Mouse (Mus musculus) heart, postnatal 36 days (tissue): ENCODE results near the gene Slc15a3. TPM values are rescaled to one million over a fixed set of nuclear protein-coding genes. Genes with fewer than 3 reads are reported as not detected.
A peak's percentile ranks its signal among the peaks of the same experiment; 100 is the strongest.

ENCODE experiments used
- DNase-seq, 2 experiments: peaks; one replicate each; pipeline ENCODE4 v3.0.0; 2021 to 2022
- intact Hi-C: fragments of 180-260 bp; cut with DNase I; formaldehyde crosslinking; loops from one replicate; pipeline ENCODE4 v1.15.1; 2025
- total RNA-seq, 2 experiments: library from RNA; stranded (reverse); gene quantifications; 2 replicates each; pipeline ENCODE4 v1.2.3; 2021

Slc15a3 gene
- total RNA-seq, 2 experiments from 2014 or later: 2.2 to 2.4 TPM

DNA sequence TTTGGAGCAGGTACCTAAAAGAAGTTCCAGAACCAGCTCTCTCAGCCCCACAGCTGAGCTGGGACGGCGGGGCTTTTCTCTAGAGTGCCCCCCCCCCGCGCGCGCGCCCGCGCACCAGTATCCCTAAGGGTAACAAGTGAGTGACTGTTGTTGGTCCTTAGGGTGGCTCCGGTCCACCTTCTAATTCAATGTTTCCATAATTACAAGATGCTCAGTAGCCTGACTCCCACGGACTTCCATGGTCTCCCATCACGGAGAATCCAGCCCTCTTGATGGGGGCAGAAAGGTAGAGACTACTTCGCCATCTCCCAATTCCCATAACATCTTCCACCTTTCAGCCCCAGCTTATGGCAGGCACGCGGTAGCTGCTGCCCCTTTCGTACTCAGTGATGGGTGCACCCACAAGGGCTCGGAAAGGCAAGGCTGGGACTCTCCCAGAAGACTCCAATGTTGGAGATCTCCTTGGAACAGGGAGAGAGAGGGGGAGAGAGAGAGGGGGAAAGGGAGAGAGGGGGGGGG is 29.2 kb downstream of the Slc15a3 start:
- intact Hi-C loops: no loop called here
- no peak for DNase-seq

DNA sequence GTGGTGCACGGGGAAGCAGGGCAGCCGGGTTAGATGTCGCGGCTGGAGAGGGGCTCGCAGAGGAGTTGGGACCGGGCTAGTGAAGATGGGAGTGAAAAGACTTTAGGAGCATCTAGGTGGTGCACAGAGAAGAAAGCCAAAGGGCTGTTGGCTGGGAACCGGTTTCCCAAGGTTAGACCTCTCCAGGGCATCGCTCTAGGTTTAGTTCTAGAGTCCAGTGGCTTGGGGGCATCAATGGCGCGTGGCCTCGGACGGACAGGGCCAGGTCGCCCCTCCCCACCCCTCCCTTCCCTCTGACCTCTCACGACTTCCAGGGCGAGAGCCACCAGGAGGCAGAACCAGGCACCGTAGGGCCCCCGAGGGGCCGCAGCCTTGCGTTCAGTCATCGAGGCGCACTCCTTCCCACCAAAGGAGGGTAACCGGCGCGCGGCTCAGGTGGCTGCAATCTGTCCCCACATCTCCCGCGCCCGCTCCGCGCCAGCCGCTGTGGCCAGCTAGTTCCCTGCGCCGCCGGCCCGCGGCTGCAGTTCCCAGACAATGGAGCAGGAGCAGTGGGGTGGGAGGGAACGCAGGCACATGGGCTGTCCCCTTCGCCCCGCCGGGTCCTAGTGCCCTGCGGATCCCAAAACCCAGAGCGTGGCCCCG is 29.8 kb downstream of the Slc15a3 start:
- intact Hi-C loops: no loop called here
- DNase-seq: peak; percentile 77 to 80

DNA sequence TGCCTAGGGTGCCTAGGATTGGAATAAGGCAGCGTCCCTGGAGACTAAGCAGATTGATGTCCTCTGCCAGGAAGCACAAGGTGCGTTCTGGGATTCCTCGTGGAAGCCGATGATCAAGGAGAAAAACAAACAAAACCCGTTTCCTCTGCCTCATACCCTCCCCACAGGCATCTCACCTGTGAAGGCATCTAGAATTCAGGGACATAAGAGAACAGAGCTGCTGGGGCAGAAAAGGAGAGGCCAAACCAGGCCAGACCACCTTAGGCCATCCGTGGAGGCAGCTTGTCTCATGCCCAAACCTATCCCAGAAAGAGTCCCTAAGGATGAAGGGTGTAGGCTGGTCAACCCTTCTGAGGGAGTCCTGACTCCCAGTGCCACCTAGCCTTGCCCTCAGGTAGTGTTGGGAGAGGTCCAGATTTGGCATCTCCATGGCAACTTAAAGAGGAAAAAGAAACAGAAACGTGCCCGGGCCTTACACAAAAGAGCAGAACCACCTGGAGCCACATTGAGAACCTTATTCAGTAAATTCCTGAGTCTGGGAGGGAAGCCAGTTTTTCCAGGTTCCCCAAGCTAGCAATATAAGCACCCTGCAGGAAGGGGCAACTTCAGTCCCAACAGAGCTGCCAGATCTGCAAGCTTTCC is 30.5 kb downstream of the Slc15a3 start, which contains the start of gene Tmem132a:
Gene Tmem132a (minus strand): TSS at position 55 of the 642 bp plus-strand sequence.
- DNase-seq: no peak
- intact Hi-C loops: no loop called here

DNA sequence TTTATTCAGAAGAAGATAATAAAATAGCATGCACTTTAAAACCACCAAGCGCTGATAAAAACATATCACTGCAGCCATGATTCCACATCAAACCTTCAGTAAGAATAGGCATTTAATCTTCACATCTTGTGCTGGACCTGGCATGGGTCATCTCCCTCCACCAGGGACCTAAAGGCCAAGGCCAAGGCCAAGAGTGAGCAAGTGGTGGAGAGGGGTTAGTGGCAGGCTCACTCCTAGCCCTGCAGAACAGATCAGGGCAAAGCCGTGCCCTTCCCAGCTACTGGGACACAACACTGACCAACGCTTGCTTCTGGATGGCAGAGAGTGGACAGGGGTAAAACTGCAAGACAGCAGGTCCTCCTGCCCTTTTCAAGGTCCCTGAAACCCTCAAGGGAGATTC is 31.1 kb downstream of the Slc15a3 start:
- intact Hi-C loops: no loop called here
- DNase-seq: no peak

DNA sequence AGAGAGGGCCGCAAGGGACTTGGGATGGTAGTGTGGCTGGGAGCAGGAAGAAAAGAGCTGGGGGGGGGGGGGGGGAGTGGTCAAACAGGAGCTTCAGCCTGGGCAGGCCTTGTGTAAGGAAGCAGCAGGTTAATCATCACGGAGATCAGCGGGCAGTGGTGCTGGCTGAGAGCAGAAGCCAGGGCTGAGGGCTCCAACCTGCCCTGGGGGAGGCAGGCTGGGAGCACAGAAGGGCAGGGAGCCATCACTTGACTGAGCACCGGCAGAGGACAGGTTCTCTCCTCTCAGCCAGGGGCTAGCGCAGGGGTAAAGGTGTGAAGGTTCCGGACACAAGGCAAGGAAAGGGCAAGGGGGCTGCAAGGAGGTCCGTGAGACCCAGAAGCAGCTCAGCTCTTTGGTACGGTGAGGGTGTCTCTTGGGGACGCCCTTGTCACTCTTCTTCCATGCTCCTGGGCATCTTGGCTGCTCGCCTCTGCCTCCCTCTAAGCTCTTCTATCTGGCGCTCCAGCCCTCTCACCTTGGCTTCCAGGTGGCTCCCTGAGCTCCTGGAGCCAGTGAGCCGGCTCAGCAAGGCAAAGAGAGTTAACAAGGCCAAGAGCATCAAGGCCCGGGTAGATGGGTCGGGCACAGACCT is 31.9 kb downstream of the Slc15a3 start:
- no peak for DNase-seq
- intact Hi-C loops: no loop called here

DNA sequence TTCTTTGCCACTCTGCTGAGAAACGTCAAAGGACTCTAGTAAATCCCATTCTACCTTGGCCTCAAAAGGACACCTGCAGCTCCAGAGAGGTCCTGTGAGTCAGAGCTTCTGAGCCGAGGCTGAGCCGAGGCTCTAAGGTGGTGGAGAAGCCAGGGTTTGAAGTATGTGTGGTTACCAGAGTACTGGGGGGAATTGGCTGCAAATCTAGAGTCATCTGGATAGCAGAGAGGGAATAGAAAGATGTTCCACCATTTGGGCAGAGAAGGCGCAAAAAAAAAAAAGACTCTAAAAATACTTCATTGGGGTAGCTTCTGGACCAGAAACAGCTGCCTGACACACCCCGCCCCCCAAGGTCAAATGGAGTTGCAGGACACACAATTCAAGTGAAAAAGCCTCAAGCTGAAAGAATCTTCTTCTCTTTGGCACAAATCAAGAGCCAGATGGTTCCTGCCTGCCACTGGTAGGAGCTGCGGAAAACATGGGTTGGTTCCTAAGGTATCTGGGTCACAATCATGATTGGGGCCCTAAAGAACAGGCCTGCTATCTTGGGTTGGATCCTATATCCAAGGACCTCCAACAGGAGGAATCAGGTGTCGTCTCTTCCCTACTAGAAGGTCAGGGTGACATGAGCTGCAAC is 38.8 kb downstream of the Slc15a3 start:
- intact Hi-C loops: no loop called here
- DNase-seq: no peak

DNA sequence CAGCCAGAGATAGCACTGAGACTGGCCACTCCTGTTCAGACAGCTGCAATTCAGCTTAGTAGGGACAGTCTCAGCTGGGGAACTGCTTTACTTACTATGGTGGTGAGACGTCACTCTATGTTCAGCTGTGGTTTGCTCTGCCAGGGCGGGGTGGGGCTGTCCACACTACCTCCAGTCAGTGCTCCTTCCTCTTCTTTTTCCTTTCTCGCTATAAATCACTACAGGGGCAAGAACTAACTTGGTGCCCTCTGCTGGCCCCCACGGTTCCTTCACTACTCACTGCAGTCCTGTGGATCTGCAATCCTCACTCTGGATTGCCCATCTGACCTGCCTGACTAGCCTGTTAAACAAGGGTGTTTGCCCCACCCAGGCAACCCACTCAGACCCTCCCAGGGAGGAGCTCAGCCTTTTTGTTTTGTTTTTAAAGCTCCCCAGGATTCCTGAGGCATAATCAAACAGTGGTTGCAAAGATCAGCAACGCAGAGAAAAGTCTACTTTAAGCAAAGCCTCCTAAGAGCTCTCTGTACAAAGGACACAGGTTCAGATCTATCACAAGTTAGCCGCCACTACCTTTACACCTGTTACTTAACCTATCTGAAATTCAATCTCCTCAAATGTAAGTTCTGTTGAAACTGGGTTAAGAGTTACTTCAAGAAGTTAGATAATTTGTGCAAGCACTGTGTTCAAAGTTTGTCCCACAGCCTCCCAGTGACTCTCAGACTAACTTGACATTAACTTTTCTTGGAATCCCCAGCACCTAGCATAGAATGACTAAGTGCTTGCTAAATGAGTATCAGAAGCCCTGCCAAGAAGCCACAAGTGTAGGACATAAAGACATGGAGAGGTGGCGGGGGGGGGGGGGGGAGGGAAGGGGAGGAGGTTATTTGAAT is 40.8 kb downstream of the Slc15a3 start:
- peak; percentile 56 to 59 for DNase-seq
- intact Hi-C loops: loop anchor here (2.0 kb wide), 1 partner anchor 166 kb away; no protein-coding TSS in a partner anchor

DNA sequence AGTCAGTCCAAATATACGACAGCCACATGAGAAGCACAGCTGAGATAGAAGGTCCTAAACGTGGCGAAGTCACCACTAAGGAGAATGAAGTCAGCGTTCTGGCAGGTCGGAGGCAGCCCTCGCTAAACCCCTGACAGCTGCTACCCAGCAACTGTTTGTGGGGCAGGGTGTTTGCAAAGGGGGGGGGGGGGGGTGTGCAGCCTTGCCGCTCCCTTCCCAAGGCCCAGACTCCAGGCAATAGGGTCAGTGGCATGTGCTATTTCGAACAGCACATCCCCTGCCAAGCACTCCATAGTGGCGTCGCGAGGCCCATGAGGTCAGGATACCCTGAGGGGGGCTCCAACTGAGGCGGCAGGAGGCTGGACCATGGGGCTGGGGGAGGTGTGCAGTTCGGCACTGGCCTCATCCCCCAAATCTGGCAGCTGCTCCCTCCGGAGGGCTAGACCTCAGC is 41.5 kb downstream of the Slc15a3 start:
- intact Hi-C loops: loop anchor here (2.0 kb wide), 1 partner anchor 166 kb away; no protein-coding TSS in a partner anchor
- DNase-seq: no peak

DNA sequence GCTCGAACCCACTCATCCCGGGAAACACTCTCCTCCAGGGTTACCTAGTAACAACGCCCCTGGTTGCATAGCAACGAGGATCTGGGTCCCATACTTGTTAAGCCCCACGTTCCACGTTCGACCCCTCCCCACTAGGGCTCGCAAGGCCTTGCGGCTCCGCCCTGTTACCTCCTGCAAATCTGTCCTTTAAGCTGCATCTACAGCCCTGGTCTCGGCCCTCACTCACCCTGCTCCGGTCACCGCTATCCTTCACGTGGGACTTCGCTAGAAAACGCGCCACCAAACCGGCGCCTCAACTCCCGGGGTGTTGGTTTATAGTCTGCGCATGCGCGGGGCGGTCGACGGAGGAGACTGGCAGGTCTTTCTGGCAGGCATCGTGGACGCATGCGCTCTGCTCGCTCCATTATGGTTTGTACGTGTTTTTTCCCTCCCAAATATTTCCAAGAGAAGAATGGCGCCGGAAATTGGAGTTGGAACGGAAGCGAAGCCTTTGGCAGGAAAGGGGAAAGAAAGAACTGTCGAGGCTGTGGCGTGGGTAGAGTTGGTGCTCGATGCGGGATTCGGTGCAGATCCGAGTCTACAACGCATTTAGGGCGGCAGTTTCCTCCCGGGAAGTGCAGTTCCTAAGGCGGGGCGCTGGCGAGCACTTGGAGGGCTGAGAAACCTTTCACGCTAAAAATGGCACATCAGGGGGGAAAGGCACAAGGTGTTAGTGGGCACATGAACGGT is 42.1 kb downstream of the Slc15a3 start, which contains the start of gene Tmem109:
Gene Tmem109 (minus strand): TSS at position 576 of the 729 bp plus-strand sequence.
- peak; percentile 89 to 94 for DNase-seq
- intact Hi-C loops: loop anchor here (2.0 kb wide), 1 partner anchor 167 kb away; no protein-coding TSS in a partner anchor

DNA sequence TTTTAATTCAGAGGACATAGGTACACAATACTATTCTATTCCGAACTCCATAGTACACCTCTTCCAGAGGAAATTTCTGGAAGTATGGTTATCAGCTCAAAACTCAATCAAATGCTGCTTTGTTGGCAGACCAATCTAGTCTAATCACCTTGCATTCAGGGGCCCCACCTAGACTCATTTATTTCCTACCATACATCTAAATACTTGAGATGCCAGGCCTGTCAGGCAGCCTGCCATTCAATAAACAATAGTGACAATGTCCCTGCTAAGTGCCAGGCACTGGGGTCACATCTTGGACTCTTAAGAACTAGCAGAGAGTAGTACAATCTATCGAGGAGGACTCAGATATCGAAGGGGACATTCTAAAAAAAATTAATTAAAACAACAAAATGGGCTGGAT is 52.7 kb downstream of the Slc15a3 start:
- DNase-seq: no peak
- intact Hi-C loops: no loop called here

DNA sequence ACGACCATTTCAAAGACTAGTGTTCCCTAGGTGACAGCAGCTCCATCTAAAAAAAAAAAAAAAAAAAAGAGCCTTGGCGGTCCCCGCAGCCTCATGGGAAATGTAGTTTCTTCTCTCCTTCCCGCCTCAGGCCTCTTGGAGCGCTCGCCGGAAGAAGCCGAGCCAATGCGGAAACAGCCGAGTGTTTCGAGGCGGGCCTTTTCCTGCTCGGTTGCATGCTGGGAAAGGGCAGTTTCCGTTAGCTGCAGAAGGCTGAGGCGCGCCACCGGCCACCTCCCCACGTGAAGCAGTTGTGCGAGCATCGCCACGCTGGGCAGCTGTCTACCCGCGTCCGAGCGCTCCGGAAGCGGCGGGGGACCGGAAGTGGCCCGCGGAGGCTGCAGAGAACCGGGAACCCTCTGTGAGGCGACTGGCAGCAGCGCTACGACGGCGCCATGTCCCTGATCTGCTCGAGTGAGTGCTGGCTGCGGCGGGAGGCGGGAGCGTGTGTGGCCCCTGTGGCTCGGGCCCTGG is 55.5 kb downstream of the Slc15a3 start, which contains the start of gene Prpf19:
Gene Prpf19 (plus strand): TSS at position 216 of the 513 bp plus-strand sequence.
- DNase-seq: peak; percentile 96
- intact Hi-C loops: no loop called here

DNA sequence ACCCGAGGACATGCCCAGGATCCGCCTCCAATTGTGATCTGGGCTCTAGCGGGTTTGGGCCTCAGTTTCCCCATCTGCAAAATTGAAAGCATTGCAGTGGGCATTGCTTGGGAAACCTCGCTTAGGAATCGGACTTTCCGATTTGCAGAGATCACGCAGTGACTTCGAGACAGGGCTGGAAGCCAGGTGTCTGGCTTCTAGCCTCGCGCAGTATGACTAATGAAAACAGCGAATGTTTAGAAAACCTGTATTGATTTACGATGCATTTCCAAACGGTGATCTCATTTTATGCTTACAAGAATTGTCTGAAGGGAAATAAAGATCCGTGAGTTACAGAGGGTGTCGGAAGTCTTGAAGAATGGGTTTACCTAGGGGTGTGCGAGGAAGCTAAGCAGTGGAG is 56.2 kb downstream of the Slc15a3 start:
- intact Hi-C loops: loop anchor here (2.0 kb wide), 1 partner anchor 53 kb away; the partner anchor contains the start of gene Ccdc86
- no peak for DNase-seq

DNA sequence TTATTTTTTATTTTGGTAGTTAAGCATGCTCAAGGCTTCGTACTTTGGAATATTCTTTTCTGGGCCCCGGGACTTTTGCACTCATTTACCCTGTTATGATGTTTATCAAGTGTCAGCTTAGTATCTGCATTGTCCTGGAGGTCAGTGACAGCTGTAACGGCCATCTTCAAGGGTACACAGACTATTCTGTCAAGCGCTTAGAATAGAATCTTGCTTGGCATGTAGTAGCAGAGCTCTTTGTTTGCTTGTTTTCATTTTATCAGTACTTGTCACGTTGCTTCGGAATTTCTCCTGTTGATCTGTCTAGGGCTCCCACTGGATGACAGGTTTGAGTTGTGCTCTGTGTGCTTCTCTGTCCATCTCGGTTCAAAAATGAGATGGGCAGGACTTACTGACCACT is 57.3 kb downstream of the Slc15a3 start:
- intact Hi-C loops: loop anchor here (2.0 kb wide), 1 partner anchor 52 kb away; the partner anchor contains the start of gene Ccdc86
- DNase-seq: peak in 1 of 2 experiments; percentile 15

DNA sequence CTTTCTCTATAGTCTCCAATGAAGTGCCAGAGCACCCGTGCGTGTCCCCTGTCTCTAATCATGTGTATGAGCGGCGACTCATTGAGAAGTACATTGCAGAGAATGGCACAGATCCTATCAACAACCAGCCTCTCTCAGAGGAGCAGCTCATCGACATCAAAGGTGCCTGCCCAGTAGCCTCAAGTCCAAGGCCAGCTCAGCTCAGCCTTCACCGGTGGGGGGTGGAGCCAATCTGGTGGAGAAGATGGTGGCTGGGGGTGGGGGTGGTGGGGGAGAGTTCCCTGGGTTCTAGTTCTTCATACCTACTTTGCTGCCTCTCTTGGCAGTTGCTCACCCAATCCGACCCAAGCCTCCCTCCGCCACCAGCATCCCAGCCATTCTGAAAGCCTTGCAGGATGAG is 58.0 kb downstream of the Slc15a3 start:
- peak in 1 of 2 experiments; percentile 17 for DNase-seq
- intact Hi-C loops: loop anchor here (2.0 kb wide), 1 partner anchor 51 kb away; the partner anchor contains the start of gene Ccdc86

DNA sequence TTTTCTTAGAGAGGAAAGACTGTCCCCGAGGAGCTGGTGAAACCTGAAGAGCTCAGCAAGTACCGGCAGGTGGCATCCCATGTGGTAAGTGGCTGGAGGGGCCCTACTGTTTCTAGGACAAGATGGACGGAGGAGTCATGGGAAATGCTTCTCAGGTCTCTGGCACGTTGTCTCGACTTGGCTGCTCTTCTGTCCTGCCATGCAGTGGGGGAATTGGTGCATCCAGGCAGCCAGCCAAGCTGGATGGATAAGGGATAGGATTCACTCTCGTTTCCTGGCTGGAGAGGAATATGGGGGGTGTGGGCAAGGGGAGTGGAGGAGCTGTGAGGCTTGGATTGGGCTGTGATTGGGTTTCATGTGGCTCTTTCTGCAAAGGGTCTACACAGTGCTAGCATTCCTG is 60.8 kb downstream of the Slc15a3 start:
- DNase-seq: peak; percentile 57 to 62
- intact Hi-C loops: no loop called here

DNA sequence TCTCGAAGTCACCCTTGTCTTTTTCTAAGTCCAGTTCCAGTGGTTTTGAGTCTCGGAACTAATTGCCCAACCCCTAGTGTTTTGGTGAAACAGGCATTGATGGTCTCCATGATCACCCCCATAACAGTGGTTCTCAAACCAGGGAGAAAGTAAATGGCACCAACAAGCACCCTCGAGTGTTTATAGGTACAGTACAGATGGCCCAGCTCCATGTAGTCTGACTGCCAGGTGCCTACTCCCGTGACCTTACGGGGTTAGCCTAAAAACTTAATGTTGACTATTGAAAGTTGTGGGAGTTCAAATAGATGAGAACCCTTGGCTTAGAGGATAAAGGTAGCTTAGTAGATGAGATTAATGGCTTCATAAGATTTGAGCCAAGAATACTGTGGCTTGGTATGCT is 61.5 kb downstream of the Slc15a3 start:
- no peak for DNase-seq
- intact Hi-C loops: no loop called here

DNA sequence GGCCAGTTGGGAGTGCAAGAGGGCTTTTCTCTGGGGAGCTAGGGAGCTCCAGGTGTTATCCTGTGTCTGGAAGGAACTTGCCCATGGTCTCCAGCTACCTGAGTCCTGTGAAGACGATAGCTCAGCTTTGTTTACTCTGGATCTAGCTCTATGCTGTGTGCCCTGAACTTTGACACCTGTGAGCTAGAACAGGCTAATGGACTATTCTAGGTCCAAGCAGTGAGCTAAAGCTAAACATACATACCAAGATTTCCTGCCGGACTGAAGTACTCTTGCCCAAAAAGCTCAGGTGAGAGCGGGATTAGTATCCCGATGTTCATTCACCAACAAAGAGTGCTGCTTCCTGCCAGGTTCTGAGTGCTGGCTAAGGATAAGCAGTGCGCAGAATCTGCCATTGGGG is 65.0 kb downstream of the Slc15a3 start:
- DNase-seq: no peak
- intact Hi-C loops: no loop called here

DNA sequence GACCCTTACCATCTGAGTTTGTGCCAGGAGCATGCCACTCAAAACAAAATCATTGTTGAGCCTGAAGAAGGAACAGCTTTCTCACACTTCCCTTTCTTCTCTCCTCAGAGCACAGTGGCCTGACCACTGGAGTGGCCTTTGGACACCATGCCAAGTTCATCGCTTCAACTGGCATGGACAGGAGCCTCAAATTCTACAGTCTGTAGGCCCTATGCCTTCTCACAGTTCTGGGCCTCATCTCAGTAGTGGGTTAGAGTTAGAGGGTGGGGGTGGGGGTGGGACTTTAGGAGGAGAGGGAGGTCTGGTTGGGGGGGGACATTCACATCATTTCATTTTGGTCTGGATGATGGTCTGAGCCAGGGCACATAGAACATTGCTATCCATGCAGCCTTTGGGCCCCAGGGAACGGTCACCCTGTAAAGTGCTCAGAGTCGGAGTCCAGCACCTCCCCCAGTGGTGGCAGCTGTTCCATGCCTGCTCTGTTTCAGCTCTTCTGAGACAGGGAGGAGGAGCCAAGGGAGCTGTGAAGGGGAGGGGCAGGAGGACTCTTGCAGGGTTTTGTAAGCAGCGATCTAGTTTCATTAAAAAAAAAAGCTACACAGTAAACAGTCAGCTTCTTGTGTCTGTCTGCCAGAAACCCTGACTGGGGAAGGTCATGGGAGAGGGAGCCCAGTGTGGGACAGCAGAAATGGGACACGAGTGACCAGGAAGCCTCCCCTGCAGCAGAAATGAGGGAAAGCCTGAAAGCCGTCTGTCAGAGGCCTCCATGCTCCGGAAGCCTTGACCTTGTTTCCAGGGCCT is 65.6 kb downstream of the Slc15a3 start:
- DNase-seq: peak; percentile 57 to 61
- intact Hi-C loops: no loop called here
